Mouse (Mus musculus) NIH3T3 (cell line): ENCODE data around the gene Olfr791.
A peak's percentile ranks its signal among the peaks of the same experiment; 100 is the strongest.

ENCODE experiments used
- DNase-seq: peaks from one replicate; pipeline ENCODE4 v3.0.0-alpha.2; 2012; ENCODE audit warnings: low read depth

Olfr791 gene

DNA sequence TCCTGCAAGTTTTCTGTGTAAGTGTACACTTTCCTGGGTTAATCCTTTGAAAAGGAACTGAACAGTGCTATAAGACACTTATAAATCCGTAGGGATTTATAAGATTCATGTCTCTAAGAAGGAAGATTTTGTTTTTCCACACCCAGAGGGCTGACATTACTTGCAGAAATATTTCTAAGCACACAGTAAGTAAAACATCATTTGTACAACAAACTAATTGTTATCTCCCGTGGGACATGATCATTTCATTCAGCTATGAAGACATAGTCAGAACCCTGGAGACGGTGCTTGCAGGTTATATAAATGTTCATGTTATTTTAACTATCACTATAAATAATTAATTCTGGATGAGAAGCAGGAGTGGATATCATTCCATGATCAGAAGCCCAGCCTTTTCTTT is at the start of gene Olfr791:
TSS of gene Olfr791 (plus strand) at position 301 of the 400 bp plus-strand sequence.
- no peak for DNase-seq

DNA sequence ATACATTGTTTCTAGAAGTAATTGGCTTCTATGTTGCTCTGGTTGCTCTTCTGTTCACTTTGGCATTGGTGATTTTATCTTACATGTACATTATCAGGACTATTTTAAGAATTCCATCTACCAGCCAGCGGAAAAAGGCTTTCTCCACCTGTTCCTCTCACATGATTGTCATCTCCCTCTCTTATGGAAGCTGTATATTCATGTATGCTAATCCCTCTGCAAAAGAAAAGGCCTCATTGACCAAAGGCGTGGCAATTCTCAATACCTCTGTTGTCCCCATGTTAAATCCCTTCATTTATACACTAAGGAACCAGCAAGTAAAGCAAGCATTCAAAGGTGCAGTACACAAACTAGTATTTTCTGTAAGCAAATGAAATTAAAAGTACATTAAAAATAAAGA is 48.3 kb upstream of the Olfr791 start:
- no peak for DNase-seq

DNA sequence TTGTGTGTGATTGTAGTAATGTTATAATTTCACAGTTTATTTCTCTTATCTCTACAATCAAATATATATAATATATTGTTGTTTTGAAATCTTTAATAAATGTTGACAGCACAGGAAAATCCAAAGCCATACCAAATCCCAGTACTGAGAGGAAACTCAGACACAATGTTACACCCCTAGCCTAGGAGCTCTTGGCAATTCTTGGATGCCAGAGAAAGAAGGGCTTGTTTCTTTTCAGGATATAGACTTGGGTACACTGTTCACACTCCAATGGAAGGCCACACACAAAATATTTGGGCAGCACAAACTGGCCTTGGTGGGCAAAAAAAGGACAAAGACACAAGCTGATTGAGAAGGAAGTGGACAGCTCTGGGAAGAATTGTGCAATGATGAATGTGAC is 47.9 kb upstream of the Olfr791 start:
- no peak for DNase-seq

DNA sequence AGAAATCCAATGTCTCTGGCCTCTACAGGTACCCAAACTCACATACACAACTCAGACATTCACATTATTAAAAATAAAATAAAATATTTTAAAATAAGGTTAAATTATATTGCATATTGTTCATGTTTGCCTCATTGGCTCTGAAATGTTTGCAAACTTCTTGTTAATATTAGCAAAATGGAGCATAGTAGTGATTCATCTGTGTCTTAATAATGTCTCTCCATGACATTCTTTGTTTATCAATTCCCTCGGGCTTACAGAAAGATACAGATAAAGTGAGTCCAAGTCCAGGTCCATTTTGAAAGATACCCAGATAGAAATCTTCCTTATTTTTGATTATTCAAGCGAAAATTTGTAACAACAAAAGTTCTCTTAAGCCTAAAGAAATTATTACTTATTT is 37.1 kb upstream of the Olfr791 start, which contains the start of gene Olfr789:
TSS of gene Olfr789 (plus strand) at position 301 of the 400 bp plus-strand sequence.
- DNase-seq, result no peak

DNA sequence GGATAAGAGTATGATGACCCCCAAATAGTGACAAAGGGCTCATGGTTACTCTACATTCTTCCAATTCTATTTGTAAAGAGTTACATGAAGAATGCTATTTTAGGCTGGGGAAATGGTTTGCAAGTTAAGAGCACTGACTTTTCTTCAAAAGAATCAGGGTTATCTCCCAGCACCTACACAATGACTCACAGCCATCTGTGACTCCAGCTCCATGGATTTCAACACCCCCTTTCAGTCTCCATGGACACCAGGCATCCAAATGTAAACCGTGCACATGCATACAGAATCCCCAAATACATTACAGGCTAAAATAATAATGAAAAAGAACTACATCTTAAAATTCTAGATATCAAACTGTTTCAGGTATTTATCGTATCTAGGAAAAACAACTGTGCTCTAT is 31.5 kb upstream of the Olfr791 start:
- no peak for DNase-seq

DNA sequence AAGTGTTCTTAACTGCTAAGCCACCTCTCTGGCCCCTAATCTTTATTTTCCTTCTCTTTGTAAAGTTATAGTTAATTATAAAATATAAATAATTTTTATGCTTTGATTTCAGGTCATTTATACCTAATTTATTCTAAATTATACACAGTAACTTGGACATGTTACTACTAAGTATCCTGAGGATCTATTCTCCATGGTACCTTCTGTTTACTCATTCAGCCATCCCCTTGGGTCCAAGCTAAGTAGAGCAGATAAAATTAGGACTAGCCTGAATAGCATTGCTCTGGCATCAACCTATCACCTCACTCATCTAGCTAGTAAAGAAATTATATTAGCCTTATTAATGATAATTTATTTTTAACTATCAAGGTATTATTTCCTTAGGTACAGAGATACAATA is 23.4 kb upstream of the Olfr791 start, which contains the start of gene Olfr790:
TSS of gene Olfr790 (plus strand) at position 301 of the 400 bp plus-strand sequence.
- no peak for DNase-seq

DNA sequence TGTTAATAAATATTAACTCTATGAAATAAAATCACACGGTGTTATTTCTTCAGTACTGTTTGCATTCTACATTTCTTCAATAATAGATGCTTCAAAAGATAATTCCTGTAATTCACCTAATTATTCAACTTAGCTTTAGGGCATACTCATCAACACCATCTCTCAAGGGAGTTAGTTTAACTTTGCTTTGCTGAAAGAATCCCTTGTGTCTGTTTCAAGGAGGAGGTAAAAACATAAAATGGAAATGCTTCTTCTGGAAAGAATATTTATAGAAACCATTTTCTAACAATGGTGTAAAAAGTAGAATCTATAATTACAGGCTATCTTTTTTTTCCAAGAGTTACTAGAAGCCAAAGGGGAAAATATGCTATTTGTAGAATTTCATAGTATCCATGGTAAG is 17.3 kb downstream of the Olfr791 start, which contains the start of gene Olfr792:
TSS of gene Olfr792 (plus strand) at position 301 of the 400 bp plus-strand sequence.
- no peak for DNase-seq

DNA sequence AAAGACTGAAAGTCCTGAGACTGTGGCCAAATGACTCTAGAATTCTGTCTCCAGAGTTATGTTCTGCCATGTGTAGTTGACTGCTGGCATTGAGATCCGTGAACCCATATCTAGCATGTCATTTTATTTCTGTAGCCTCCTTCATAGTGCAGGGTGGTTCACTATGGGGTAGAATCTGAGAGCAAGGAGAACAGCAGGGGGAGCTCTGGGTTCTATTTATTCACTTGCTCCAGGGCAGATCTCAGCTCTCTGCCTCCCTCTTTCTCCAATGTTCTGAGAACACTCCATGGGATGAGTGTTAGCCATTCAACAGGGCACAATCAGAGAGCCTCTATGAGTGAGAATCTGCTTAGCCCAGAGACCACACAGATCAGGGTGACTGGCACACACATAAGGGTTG is 27.8 kb downstream of the Olfr791 start:
- peak; percentile 15 for DNase-seq

DNA sequence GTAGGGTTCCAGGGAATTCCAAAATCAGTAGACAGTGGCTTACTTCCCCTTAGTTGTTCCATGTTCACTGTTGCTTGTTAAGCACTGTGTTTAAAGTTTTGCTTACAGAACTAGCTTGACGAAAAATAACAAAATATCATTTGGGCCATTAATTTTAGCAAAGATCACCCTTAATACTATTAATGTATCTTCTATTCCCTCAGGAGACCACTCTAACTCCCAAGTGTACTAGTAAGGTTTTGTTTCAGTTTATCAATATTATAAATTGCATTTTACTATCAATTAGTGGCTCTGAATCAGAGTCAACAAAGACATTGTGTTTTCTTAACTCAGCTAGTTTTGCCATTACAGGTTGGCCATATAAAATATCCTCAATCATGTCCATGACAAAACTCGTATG is 45.8 kb downstream of the Olfr791 start, which contains the start of gene Olfr794:
TSS of gene Olfr794 (plus strand) at position 301 of the 400 bp plus-strand sequence.
- DNase-seq, result no peak

DNA sequence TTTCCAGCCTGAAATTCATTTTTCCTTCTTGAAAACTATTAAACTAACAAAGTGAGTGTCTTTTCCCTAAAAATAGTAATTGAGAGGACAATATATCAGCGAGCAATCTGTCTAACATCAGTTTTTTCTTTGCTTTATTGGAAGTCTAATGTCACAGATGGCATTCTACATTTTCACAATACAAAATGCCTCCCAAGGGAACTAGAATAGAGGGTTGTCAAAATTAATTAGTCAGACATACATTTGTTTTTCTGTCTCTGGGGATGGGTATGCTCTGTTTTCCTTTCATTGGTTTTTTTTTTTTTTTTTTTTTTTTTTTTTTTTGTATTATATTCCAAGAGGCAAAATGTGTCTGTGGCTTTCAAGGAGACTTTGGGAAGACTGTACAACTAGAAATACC is 55.5 kb downstream of the Olfr791 start:
- DNase-seq, result no peak
